Mouse (Mus musculus) T-helper 1 cell (primary cell): ENCODE measurements around the gene Ntmt1.

Experiments
- in situ Hi-C: fragments of 300-600 bp; cut with MboI, MseI; formaldehyde crosslinking; loops from one replicate; pipeline ENCODE4 v1.15.1; 2025; ENCODE audit warnings: high pct_unique_total_duplicates

The Ntmt1 gene

DNA sequence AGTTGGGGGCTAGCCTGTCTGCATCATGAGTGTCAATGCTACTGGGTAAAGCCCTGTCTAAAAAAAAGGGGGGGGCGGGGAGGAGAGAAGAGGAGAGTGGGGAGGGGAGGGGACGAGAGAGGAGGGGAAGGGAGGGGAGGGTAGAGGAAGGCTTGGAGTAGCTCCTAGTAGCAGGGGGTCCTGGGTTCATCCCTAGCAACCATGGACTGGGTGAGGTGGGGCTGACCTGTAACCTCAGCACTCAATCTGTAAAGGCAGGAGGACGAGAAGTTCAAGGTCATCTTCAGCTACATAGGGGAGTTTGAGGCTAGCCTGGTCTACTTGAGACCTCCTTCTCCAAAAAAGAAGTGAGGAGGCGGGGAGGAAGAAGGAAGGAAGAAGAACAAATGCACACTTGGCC, 54.5 kb downstream of the Ntmt1 start:
- in situ Hi-C loops = no loop called here

DNA sequence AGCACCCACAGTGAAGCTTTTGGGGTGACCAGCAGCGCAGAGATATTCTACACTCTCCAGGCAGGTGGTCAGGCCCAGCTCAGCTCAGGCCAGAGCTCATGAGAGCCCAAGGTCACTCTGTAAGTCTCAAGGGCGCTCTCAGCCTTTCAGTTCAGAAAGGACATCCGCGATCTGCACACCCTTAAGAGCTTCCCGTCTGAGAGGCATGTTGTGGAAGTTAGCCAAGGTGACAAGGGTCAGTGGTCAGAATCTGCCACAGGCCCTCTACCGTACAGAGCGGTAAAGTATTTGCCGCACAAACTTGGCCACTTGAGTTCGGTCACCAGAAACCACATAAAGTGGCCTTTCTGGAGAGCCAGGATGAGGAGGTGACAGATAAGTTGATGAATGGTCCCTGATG, 55.9 kb downstream of the Ntmt1 start:
- in situ Hi-C loops = no loop called here

DNA sequence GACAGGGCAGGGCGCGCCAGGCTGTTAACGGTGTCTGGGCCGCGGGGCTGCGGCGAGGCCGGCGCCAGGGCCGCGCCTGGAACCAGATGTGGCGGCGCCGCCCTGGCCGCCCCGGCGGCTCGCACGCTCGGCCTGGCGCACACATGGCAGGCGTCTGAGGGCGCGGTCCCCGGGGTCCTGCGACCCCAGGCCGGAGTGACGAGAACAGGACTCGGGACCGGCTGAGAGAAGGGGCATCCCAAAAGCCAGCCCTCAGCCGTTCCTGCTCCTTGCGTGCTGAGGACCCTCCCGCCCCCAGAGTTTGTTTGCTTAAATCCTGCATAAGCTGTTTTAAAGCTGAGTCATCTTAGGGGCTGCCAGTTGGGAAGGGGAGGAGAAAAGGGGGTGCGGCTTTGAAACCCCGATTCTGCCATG, 57.3 kb downstream of the Ntmt1 start:
- in situ Hi-C loops = no loop called here

DNA sequence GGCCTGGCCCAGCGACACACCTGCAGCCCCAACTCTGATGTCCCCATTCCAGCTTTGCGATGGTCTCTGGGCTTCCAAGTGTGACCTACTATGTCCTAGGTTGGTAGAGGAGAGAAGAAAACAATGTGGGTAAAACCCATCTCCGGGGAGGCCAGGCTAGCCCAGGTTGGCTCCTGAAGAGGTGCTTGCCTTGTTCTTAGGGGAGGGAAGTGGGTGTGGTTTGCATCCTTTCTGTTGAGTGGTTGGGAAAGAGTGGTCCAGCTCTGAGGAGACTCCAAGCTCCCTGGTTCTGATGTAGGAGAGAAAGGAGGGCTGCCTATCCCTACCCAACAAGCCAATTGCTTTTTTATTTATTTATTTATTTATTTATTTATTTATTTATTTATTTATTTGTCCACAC, 57.8 kb downstream of the Ntmt1 start:
- in situ Hi-C loops = no loop called here

DNA sequence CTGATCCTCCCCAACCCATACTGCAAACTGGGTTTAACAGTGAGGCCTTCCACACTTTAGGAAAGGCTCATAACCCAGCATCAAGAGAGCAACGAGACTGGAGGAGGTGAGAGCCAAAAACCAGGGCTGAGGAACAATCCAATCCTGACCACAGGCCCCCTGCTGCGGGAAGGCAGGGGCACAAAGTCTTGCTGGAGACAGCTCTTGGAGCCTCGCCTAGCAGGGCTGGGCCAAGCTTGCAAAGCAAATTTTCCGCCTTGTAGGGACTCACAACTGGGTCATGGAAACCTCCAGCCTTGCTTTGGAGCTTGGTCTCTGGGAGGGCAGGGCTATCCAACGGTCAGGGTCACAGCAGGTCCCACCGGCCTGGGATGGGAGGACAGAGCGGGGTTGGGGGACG, 63.2 kb downstream of the Ntmt1 start:
- in situ Hi-C loops = no loop called here
